Mouse (Mus musculus): ENCODE measurements around the gene Tmem107. TPM values are rescaled to one million over a fixed set of nuclear protein-coding genes. Genes with fewer than 3 reads are reported as not detected.

Gene Tmem107
- polyA plus RNA-seq, 1 experiment from 2014 or later, result 62.9 TPM

GRCm38 (mm10) chr11:69035849-69036248 is 34.8 kb upstream of the Tmem107 start:
- TF ChIP-seq CTCF (IDR thresholded peaks at IDR 0.05) (peak; percentile 86), EP300 (IDR thresholded peaks at IDR 0.05) (peak; percentile 37; the same call in 1 of the 2 replicates)
- H3K36me3 ChIP-seq (ENCODE audit: insufficient read depth, low read length), result peaks cover 8% of the 10 kb centered on the region; the same call in 1 of the 2 replicates
- no peaks in the 10 kb centered on the region for H3K9me3 ChIP-seq (ENCODE audit: low read length)
- H3K4me2 ChIP-seq (replicated peaks; ENCODE audit: low read depth, low read length), result peak overlapping the region; percentile 29
- H3K27ac ChIP-seq (ENCODE audit: low read length), result no peak overlapping the region
- H3K4me1 ChIP-seq (ENCODE audit: insufficient read depth, low read depth, low read length), result peaks cover 6% of the 10 kb centered on the region
- H3K9ac ChIP-seq (replicated peaks; ENCODE audit: low read depth), result no peak overlapping the region
- no peaks in the 10 kb centered on the region for H3K27me3 ChIP-seq (replicated peaks; ENCODE audit: insufficient read depth, low read length)
- whole genome bisulfite sequencing, result 7% methylated on average over 8 of the region's 8 CpGs
- DNase-seq (ENCODE audit: low spot score) (peak; percentile 95), ATAC-seq (peak; percentile 43)
- H3K4me3 ChIP-seq (ENCODE audit: low read depth, low read length), result no peak overlapping the region

- WGBS, result 8% methylated on average over 20 of the region's 20 CpGs
- peak overlapping the region; percentile 65 for H3K4me2 ChIP-seq (replicated peaks; ENCODE audit: low read depth, low read length)
- H3K36me3 ChIP-seq (ENCODE audit: insufficient read depth, low read length), result 0 out of 2 replicates have a peak, but pooled peaks cover 8% of the 10 kb centered on the region
- H3K4me1 ChIP-seq (ENCODE audit: insufficient read depth, low read depth, low read length), result peaks cover 6% of the 10 kb centered on the region
- no peaks in the 10 kb centered on the region for H3K27me3 ChIP-seq (replicated peaks; ENCODE audit: insufficient read depth, low read length)
- TF ChIP-seq CTCF (IDR thresholded peaks at IDR 0.05) (no peak), EP300 (IDR thresholded peaks at IDR 0.05) (no peak)
- DNase-seq (ENCODE audit: low spot score) (peak; percentile 82), ATAC-seq (0 out of 2 replicates have a peak, but pooled peaks have one; percentile 11)
- no peaks in the 10 kb centered on the region for H3K9me3 ChIP-seq (ENCODE audit: low read length)
- peak overlapping the region; percentile 73; the same call in 1 of the 2 replicates for H3K27ac ChIP-seq (ENCODE audit: low read length)
- H3K9ac ChIP-seq (replicated peaks; ENCODE audit: low read depth), result peak overlapping the region; percentile 58
- peak overlapping the region; percentile 67 for H3K4me3 ChIP-seq (ENCODE audit: low read depth, low read length)
Measured at GRCm38 (mm10) chr11:69036486-69037230, 33.9 kb upstream of the Tmem107 start.

GRCm38 (mm10) chr11:69037231-69038061 is 33.2 kb upstream of the Tmem107 start:
- H3K4me2 ChIP-seq (replicated peaks; ENCODE audit: low read depth, low read length), result peak overlapping the region; percentile 65
- no peaks in the 10 kb centered on the region for H3K27me3 ChIP-seq (replicated peaks; ENCODE audit: insufficient read depth, low read length)
- no peak for TF ChIP-seq CTCF (IDR thresholded peaks at IDR 0.05)
- peak; percentile 63 for TF ChIP-seq EP300 (IDR thresholded peaks at IDR 0.05)
- H3K4me3 ChIP-seq (ENCODE audit: low read depth, low read length), result peak overlapping the region; percentile 67
- peaks cover 6% of the 10 kb centered on the region for H3K4me1 ChIP-seq (ENCODE audit: insufficient read depth, low read depth, low read length)
- ATAC-seq (peak; percentile 30), DNase-seq (ENCODE audit: low spot score) (peak; percentile 82)
- H3K27ac ChIP-seq (ENCODE audit: low read length), result peak overlapping the region; percentile 73
- H3K9me3 ChIP-seq (ENCODE audit: low read length), result no peaks in the 10 kb centered on the region
- WGBS, result under 1% methylated on average over 34 of the region's 34 CpGs
- H3K36me3 ChIP-seq (ENCODE audit: insufficient read depth, low read length), result 0 out of 2 replicates have a peak, but pooled peaks cover 8% of the 10 kb centered on the region
- peak overlapping the region; percentile 58 for H3K9ac ChIP-seq (replicated peaks; ENCODE audit: low read depth)

- Histone ChIP-seq H3K27me3 (replicated peaks; ENCODE audit: insufficient read depth, low read length) (no peaks in the 10 kb centered on the region), H3K36me3 (ENCODE audit: insufficient read depth, low read length) (0 out of 2 replicates have a peak, but pooled peaks cover 8% of the 10 kb centered on the region), H3K9ac (replicated peaks; ENCODE audit: low read depth) (no peak overlapping the region), H3K4me3 (ENCODE audit: low read depth, low read length) (no peak overlapping the region), H3K27ac (ENCODE audit: low read length) (no peak overlapping the region), H3K4me1 (ENCODE audit: insufficient read depth, low read depth, low read length) (peaks cover 6% of the 10 kb centered on the region), H3K9me3 (ENCODE audit: low read length) (no peaks in the 10 kb centered on the region), H3K4me2 (replicated peaks; ENCODE audit: low read depth, low read length) (no peak overlapping the region)
- no peak for ATAC-seq
- 70% methylated on average over 5 of the region's 5 CpGs for WGBS
- no peak for TF ChIP-seq EP300 (IDR thresholded peaks at IDR 0.05)
- no peak for TF ChIP-seq CTCF (IDR thresholded peaks at IDR 0.05)
- DNase-seq (ENCODE audit: low spot score), result no peak
Measured at GRCm38 (mm10) chr11:69038173-69038572, 32.4 kb upstream of the Tmem107 start.

- Histone ChIP-seq H3K27ac (ENCODE audit: low read length) (peak within 1 kb of the TSS; percentile 58), H3K4me1 (ENCODE audit: insufficient read depth, low read depth, low read length) (no peaks in the 10 kb centered on the region), H3K36me3 (ENCODE audit: insufficient read depth, low read length) (no peaks in the 10 kb centered on the region), H3K4me2 (replicated peaks; ENCODE audit: low read depth, low read length) (peak within 1 kb of the TSS; percentile 99), H3K27me3 (replicated peaks; ENCODE audit: insufficient read depth, low read length) (no peaks in the 10 kb centered on the region), H3K9ac (replicated peaks; ENCODE audit: low read depth) (peak within 1 kb of the TSS; percentile 33), H3K4me3 (ENCODE audit: low read depth, low read length) (peak within 1 kb of the TSS; percentile 79), H3K9me3 (ENCODE audit: low read length) (no peaks in the 10 kb centered on the region)
- under 1% methylated on average over 48 of the region's 54 CpGs for WGBS
- TF ChIP-seq CTCF (IDR thresholded peaks at IDR 0.05) (peak; percentile 6; the same call in 1 of the 2 replicates), EP300 (IDR thresholded peaks at IDR 0.05) (no peak)
- ATAC-seq (peak; percentile 78), DNase-seq (ENCODE audit: low spot score) (peak; percentile 96)
Measured at GRCm38 (mm10) chr11:69045531-69046394, 24.8 kb upstream of the Tmem107 start, which contains the start of gene Aurkb. Gene Aurkb, plus strand, starts transcription at chr11:69045647.
